Mouse (Mus musculus) C2C12 (cell line): ENCODE data around the gene Auh.

Source experiments
- CEBPB ChIP-seq: IDR thresholded peaks from one replicate; pipeline ENCODE4 v1.6.1; 2011; ENCODE audit warnings: low read depth, mild to moderate bottlenecking, control low read depth, moderate library complexity
- CTCF ChIP-seq: IDR thresholded peaks from one replicate; pipeline ENCODE4 v1.5.1; 2011; ENCODE audit not compliant: control insufficient read depth, insufficient read depth, insufficient read length
- MAX ChIP-seq: IDR thresholded peaks from one replicate; pipeline ENCODE4 v1.6.1; 2011; ENCODE audit warnings: mild to moderate bottlenecking, control low read depth
- MYOG ChIP-seq: IDR thresholded peaks from one replicate; pipeline ENCODE4 v1.6.1; 2011; ENCODE audit not compliant: control insufficient read depth, insufficient read length; ENCODE audit errors: extremely low read depth
- USF1 ChIP-seq: IDR thresholded peaks from one replicate; pipeline ENCODE4 v1.6.1; 2011; ENCODE audit warnings: low read depth, mild to moderate bottlenecking, control low read depth, moderate library complexity

DNA sequence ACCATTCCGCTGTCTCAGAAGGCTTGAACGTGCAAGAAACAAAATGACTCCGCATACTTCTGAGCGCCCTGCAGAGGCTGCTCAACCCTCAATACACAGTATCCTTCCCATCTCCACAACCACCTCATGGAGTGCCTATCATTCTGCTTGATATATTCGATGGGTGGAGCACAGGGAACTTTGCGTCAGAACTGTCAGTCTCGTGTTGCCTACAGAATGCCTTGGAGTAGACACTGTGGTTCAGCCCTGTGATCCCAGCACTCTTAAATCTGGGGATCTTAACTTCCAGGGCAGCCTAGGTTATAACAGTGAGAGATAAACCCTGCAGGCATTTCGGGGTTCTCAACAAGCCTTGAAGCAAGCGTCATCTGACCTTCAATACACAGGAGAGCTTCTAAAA, 1.1 kb downstream of the Auh start:
- TF ChIP-seq CTCF = no peak
- no peak for TF ChIP-seq MYOG
- TF ChIP-seq CEBPB = no peak
- no peak for TF ChIP-seq USF1
- no peak for TF ChIP-seq MAX
